Mouse (Mus musculus) heart, adult 2 months (tissue): ENCODE data around the gene Ak7.

Experiments used
- CTCF ChIP-seq: fragments of 200-600 bp; IDR thresholded peaks from 2 replicates; pipeline ENCODE4 v1.8.1; 2022; ENCODE audit warnings: antibody characterized with exemption, mild to moderate bottlenecking, moderate library complexity
- POLR2A ChIP-seq: fragments of 200-500 bp; IDR thresholded peaks from 2 replicates; pipeline ENCODE4 v1.6.1; 2011; ENCODE audit warnings: mild to moderate bottlenecking, low read depth, low read length, control low read depth; ENCODE audit not compliant: insufficient read depth

DNA sequence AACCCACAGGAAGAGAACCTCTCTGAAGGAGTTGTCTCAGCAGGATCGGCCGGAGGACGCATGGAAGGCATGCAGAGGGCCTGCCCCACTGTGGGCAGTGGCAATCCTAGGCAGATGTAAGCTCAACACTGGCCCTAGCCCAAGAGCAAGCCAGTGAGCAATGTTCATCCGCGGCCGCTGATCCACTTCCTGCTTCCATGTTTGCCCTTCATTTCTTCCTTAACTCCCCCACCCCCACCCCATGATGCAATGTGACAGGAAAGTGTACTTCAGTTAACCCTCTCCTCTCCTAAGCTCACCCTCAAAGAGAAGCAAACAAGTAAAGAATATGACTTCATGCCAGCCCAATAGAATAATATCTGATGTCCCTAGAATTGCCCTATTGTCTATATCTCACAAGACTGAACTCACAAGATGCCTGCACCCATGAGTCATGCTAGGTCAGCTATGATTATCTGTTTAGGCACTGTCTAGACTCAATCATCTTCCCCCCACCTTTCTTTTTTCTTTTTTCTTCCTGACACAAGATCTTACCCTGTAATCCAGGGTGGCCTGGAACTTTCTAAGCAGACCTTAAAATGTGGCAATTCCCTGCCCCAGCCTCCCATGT, 25.2 kb downstream of the Ak7 start:
- no peak for TF ChIP-seq CTCF
- no peak for TF ChIP-seq POLR2A
